Mouse (Mus musculus): Measurements from ENCODE around the gene Mmp24. TPM values are rescaled to one million over a fixed set of nuclear protein-coding genes. Genes with fewer than 3 reads are reported as not detected.
"Not testable (repeated sequence)": the region's sequence is repeated elsewhere in the genome, so short reads cannot be mapped to it uniquely, and the experiment has no call there.

Mmp24 gene
- polyA plus RNA-seq, 1 experiment from 2014 or later = 16.2 TPM

DNA sequence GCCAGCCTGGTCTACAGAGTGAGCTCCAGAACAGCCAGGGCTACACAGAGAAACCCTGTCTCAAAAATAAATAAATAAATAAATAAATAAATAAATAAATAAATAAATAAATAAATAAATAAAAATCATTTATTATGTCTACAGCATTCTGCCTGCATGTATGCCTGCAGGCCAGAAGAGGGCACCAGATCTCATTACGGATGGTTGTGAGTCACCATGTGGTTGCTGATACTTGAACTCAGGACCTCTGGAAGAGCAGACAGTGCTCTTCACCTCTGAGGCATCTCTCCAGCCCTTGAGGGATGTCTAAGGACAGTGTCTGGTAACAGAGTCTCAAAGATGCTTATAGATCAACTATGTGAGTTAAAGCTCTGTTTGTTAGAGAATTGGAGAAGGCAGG lies 56.9 kb downstream of the Mmp24 start:
- H3K27ac ChIP-seq (replicated peaks); ATAC-seq (ENCODE audit: low FRiP score); H3K4me3 ChIP-seq (replicated peaks); H3K4me2 ChIP-seq; H3K9ac ChIP-seq (replicated peaks); H3K27me3 ChIP-seq (replicated peaks); H3K9me3 ChIP-seq (replicated peaks); H3K36me3 ChIP-seq: not testable (repeated sequence)
- peaks cover 12% of the 10 kb centered on the region for H3K4me1 ChIP-seq
- 67% methylated on average over 1 of the region's 1 CpGs for WGBS

DNA sequence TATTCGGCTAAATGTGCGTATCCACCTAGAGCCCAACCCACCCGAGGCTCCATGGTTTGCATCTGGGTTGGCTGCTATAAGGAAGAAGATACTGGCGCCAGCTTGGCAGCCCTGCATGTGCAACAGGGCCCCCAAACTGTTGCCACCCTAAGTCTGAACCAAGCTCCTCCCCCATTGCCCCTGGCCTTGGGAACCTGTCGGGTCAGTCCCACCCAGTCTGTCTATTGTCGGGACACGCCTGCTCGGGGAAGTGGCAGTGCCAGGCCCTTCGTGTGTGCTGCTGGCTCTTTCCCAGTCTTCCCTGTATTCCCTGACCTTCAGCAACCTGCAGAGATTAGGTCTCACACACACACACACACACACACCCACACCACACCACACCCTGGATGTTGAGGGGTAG lies 59.6 kb downstream of the Mmp24 start, which contains the start of gene Fam83c:
Gene Fam83c, minus strand, starts transcription at position 123 of the 400 bp plus-strand sequence.
- ATAC-seq (ENCODE audit: low FRiP score) = no peak
- WGBS = 63% methylated on average over 9 of the region's 9 CpGs

DNA sequence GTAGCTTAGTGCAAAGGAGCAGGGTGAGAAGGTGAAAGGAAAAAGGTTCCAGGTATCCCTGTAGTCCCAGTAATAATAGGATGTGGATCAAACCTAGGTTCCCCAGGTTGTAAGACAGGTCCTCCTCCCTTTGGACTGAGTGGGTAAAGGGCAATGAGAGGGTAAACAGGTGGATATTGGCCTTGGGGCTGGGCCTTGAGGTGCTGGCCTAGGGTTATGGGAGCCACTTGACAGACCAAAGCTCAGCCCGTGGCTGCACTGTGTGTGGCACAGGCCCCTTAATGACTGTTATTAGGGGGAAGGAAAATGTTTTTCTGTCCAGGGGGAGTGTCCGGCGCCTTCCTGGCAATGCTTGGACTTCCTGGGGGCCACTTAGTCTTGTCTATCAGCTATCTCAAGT lies 62.8 kb downstream of the Mmp24 start:
- no peak overlapping the region for H3K27ac ChIP-seq (replicated peaks)
- no peak overlapping the region for H3K4me3 ChIP-seq (replicated peaks)
- no peaks in the 10 kb centered on the region for H3K9me3 ChIP-seq (replicated peaks)
- H3K9ac ChIP-seq (replicated peaks) = no peak overlapping the region
- H3K36me3 ChIP-seq = no peaks in the 10 kb centered on the region
- no peaks in the 10 kb centered on the region for H3K4me1 ChIP-seq
- no peaks in the 10 kb centered on the region for H3K27me3 ChIP-seq (replicated peaks)
- H3K4me2 ChIP-seq = no peak overlapping the region
- 59% methylated on average over 3 of the region's 3 CpGs for WGBS
- no peak for ATAC-seq (ENCODE audit: low FRiP score)

More for the DNA sequence above, 59.6 kb downstream of the Mmp24 start, which contains the start of gene Fam83c:
- H3K9ac ChIP-seq (replicated peaks) = no peak within 1 kb of the TSS
- H3K4me3 ChIP-seq (replicated peaks) = no peak within 1 kb of the TSS
- H3K4me1 ChIP-seq = no peaks in the 10 kb centered on the region
- no peaks in the 10 kb centered on the region for H3K9me3 ChIP-seq (replicated peaks)
- H3K27ac ChIP-seq (replicated peaks) = no peak within 1 kb of the TSS
- no peaks in the 10 kb centered on the region for H3K27me3 ChIP-seq (replicated peaks)
- no peaks in the 10 kb centered on the region for H3K36me3 ChIP-seq
- H3K4me2 ChIP-seq = no peak within 1 kb of the TSS

DNA sequence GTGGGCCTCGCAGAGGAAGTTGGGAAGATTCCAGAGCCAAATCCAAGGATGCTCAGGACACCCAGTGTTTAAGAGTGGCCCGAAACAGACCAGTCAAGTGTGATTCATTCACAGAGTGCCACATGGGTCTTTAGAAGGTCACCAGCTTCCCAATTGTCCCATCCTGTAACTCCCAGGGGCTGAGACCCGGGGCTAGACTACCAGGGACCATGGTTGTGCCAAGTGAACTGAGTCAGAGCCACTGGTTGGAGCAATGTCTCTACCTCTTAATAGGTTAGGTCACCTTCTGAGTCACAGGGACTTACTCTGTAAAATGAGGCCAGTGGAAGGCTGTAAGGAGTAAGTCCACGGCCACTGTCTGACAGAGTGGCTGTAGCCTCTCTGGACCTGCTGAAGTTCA lies 63.8 kb downstream of the Mmp24 start:
- H3K4me2 ChIP-seq = no peak overlapping the region
- H3K36me3 ChIP-seq = no peaks in the 10 kb centered on the region
- H3K27me3 ChIP-seq (replicated peaks) = no peaks in the 10 kb centered on the region
- no peak overlapping the region for H3K4me3 ChIP-seq (replicated peaks)
- H3K9ac ChIP-seq (replicated peaks) = no peak overlapping the region
- no peaks in the 10 kb centered on the region for H3K4me1 ChIP-seq
- no peaks in the 10 kb centered on the region for H3K9me3 ChIP-seq (replicated peaks)
- ATAC-seq (ENCODE audit: low FRiP score) = no peak
- WGBS = 86% methylated on average over 4 of the region's 4 CpGs
- no peak overlapping the region for H3K27ac ChIP-seq (replicated peaks)

DNA sequence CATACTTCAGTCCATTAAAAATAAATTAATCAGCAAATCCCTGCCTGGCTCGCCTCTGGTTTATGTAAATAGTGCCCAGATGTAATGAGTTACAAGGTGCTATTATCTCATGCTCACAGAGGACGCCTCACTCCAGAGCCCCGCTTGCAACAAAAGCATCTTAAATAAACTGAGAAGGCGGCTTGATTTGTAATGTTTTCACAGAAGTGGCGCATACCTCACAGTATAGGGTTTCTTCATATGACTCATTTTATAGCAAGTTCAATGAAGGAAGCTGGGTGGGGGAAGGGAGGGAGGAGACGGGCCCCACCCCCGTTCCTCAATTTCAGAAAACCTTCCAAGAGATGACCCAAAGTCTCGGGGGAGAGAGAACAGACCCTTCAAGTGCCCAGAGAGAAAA lies 71.8 kb downstream of the Mmp24 start:
- Histone ChIP-seq H3K4me1 (no peaks in the 10 kb centered on the region), H3K27ac (replicated peaks) (no peak overlapping the region), H3K27me3 (replicated peaks) (no peaks in the 10 kb centered on the region), H3K4me3 (replicated peaks) (no peak overlapping the region), H3K36me3 (peaks cover 34% of the 10 kb centered on the region), H3K9ac (replicated peaks) (no peak overlapping the region), H3K4me2 (no peak overlapping the region), H3K9me3 (replicated peaks) (no peaks in the 10 kb centered on the region)
- 78% methylated on average over 8 of the region's 8 CpGs for WGBS
- ATAC-seq (ENCODE audit: low FRiP score) = no peak

DNA sequence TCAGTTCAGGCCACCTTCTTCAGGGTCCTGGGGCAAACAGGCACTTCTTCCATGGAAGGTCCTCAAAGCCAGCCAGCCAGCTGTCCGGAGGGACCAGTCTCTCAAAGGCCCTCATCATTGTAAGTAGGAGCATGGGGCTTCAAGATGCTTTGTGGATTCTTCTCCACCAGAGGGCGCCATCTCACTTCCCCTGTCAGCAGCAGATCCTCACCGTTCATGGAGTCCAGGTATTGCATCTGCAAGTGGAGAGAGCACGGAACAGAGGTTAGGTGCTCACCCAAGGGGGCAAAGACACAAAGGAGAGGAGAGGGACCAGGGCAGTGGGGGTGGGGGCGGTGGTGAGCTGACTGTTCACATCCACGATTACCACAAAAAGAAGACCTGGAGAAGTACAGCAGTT lies 73.1 kb downstream of the Mmp24 start:
- ATAC-seq (ENCODE audit: low FRiP score) = peak; percentile 24

DNA sequence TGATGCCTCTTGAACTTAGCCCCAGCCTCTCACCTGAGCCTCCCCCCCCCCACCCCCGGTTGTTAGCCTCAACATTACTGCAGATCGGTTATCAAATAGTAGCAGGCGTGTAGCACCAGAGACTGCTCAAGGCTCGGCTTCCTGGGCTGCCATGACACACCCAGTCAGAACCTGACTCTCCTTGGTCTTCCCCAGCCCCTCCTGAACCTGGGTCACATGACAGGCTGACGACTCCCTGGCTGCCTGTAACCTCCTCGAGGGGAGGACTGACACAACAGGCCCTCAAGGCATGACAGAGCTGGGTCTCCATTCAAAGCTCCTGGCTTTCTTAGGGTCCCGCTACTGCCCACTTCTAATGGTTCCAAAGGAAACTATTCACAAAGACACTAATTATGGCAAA lies 74.3 kb downstream of the Mmp24 start:
- Histone ChIP-seq H3K9me3 (replicated peaks) (no peaks in the 10 kb centered on the region), H3K4me2 (no peak overlapping the region), H3K9ac (replicated peaks) (no peak overlapping the region), H3K27me3 (replicated peaks) (no peaks in the 10 kb centered on the region), H3K27ac (replicated peaks) (no peak overlapping the region), H3K4me1 (0 out of 2 replicates have a peak, but pooled peaks cover 2% of the 10 kb centered on the region), H3K4me3 (replicated peaks) (no peak overlapping the region), H3K36me3 (peaks cover 42% of the 10 kb centered on the region)
- no peak for ATAC-seq (ENCODE audit: low FRiP score)
- WGBS = 72% methylated on average over 7 of the region's 7 CpGs

More for the DNA sequence above, 73.1 kb downstream of the Mmp24 start:
- no peak overlapping the region for H3K4me3 ChIP-seq (replicated peaks)
- H3K27me3 ChIP-seq (replicated peaks) = no peaks in the 10 kb centered on the region
- no peak overlapping the region for H3K9ac ChIP-seq (replicated peaks)
- peaks cover 39% of the 10 kb centered on the region for H3K36me3 ChIP-seq
- no peak overlapping the region for H3K27ac ChIP-seq (replicated peaks)
- no peaks in the 10 kb centered on the region for H3K9me3 ChIP-seq (replicated peaks)
- H3K4me2 ChIP-seq = no peak overlapping the region
- WGBS = 27% methylated on average over 6 of the region's 6 CpGs
- no peaks in the 10 kb centered on the region for H3K4me1 ChIP-seq

DNA sequence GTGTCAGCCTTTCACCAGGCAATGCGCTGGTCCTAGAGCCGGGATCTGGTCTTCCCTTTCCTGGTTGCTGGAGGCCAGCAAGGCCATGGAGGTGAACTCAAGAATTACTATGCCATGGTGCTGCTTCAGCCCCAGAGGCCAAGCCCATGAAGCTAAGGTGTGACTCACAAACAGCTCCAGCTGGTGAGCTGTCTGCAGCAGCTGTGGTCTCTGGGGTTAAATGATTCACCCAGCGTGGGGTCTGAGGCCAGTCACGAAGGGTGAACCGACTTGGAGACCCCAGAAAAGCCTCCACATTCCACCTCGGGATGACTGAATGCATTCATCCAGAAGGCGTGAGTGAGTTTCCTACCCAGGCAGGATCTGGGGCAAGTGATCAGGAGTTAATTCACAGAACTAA lies 75.0 kb downstream of the Mmp24 start:
- H3K9me3 ChIP-seq (replicated peaks) = no peaks in the 10 kb centered on the region
- 0 out of 2 replicates have a peak, but pooled peaks cover 2% of the 10 kb centered on the region for H3K4me1 ChIP-seq
- no peak overlapping the region for H3K4me2 ChIP-seq
- H3K27me3 ChIP-seq (replicated peaks) = no peaks in the 10 kb centered on the region
- no peak overlapping the region for H3K9ac ChIP-seq (replicated peaks)
- H3K36me3 ChIP-seq = peaks cover 42% of the 10 kb centered on the region
- no peak for ATAC-seq (ENCODE audit: low FRiP score)
- no peak overlapping the region for H3K27ac ChIP-seq (replicated peaks)
- WGBS = 81% methylated on average over 7 of the region's 7 CpGs
- H3K4me3 ChIP-seq (replicated peaks) = no peak overlapping the region

DNA sequence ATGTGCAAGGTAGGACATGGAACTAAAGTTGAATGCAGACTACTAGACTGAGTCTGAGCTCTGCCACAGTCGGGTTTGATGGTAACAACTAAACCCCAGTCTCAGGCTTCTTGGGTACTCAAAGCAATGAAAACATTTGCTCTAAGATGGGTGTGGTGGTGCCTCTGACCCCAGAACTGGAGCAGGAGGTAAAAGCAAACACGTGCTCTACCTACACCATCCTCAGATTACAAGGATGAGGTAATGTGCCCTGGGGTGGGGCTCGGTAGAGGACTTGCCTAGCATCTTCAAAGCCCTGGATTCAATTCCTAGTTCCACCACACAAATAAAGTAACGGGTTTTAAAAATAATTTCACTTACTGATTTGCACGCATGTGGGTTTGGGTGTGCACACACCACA lies 77.4 kb downstream of the Mmp24 start:
- Histone ChIP-seq H3K9ac (replicated peaks) (no peak overlapping the region), H3K9me3 (replicated peaks) (no peaks in the 10 kb centered on the region), H3K4me1 (0 out of 2 replicates have a peak, but pooled peaks cover 2% of the 10 kb centered on the region), H3K4me3 (replicated peaks) (no peak overlapping the region), H3K36me3 (peaks cover 37% of the 10 kb centered on the region), H3K27ac (replicated peaks) (no peak overlapping the region), H3K27me3 (replicated peaks) (no peaks in the 10 kb centered on the region), H3K4me2 (no peak overlapping the region)
- WGBS = 93% methylated on average over 5 of the region's 5 CpGs
- no peak for ATAC-seq (ENCODE audit: low FRiP score)

DNA sequence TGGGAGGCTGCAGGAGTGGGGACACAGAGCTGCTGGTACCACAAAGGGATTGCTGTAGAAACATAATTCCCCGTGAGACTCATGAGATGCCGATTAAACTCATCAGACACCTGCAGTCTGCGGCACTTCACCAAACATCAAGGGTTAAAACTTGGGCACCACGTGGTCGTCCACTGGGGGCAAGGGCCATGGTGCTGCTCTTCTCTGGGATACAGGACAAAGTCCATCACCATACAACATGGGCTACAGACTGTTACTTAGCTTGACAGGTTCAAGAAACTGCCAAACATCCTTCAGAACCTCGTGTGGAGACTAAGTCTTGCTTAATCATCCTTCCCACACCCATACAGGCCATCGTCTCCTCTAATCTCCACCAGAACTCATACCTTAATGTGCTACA lies 85.0 kb downstream of the Mmp24 start:
- Histone ChIP-seq H3K27me3 (replicated peaks) (no peaks in the 10 kb centered on the region), H3K9me3 (replicated peaks) (no peaks in the 10 kb centered on the region), H3K4me2 (no peak overlapping the region), H3K27ac (replicated peaks) (no peak overlapping the region), H3K36me3 (peaks cover 11% of the 10 kb centered on the region), H3K4me1 (peaks cover 23% of the 10 kb centered on the region), H3K4me3 (replicated peaks) (no peak overlapping the region), H3K9ac (replicated peaks) (no peak overlapping the region)
- 81% methylated on average over 7 of the region's 7 CpGs for WGBS
- ATAC-seq (ENCODE audit: low FRiP score) = no peak

DNA sequence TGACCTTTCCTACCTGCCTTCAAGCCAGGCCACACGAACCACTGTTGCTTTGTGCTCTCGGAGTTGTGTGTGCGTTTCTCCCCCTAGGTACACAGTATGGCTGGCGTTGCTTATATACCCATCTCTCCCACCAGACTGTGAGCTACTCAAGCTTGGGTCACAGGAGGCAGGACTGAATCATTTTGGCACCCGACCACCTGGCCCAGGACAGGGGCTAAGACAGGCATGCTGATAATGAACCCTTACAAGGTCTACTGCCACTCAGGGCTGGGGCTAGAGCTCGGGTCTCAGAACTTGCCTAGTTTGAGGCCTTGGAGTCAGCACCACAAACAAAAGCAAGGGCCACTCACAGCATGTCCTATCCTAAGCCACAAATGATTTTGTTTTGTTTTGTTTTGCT lies 86.4 kb downstream of the Mmp24 start:
- 92% methylated on average over 6 of the region's 6 CpGs for WGBS

DNA sequence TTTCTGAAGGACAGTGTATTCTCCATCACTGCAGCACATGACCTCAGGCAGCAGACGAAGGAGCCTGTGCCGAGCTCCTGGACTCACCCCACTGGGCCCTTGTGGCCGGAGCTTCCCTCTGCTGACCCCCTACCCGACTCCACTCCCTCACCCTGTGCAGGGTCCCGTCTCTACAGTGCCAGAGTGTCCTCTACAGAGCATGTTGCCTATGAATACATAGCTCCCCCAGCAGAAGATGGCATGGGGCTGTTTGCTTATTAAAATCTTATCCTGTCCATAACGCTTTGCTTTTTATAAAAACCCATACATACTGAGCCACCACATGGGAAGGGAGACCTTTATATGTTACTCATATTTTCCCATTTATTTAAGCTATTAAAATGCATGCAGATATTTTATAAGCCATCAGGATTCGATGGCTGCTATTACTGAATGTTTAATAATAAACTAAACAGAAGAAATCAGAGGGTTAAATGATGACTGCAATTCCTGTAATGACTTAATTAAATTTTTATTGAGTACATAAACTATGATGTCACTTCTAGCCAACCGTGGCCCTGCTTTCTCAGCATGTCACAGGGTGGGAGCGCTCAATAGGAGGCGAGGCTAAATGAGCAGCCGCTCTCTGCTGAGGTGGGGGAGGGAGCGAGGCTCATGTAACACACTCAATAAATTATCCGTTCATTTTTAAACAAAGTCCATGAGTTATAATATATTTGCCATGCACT lies 87.6 kb downstream of the Mmp24 start:
- H3K9ac ChIP-seq (replicated peaks) = no peak overlapping the region

More for the DNA sequence above, 86.4 kb downstream of the Mmp24 start:
- H3K9ac ChIP-seq (replicated peaks) = no peak overlapping the region
- H3K4me1 ChIP-seq = peaks cover 23% of the 10 kb centered on the region
- no peaks in the 10 kb centered on the region for H3K27me3 ChIP-seq (replicated peaks)
- ATAC-seq (ENCODE audit: low FRiP score) = no peak
- H3K4me3 ChIP-seq (replicated peaks) = no peak overlapping the region
- H3K36me3 ChIP-seq = peaks cover 6% of the 10 kb centered on the region
- H3K4me2 ChIP-seq = no peak overlapping the region
- no peaks in the 10 kb centered on the region for H3K9me3 ChIP-seq (replicated peaks)
- no peak overlapping the region for H3K27ac ChIP-seq (replicated peaks)

More for the DNA sequence above, 87.6 kb downstream of the Mmp24 start:
- WGBS = 28% methylated on average over 13 of the region's 13 CpGs
- peaks cover 23% of the 10 kb centered on the region for H3K4me1 ChIP-seq
- H3K4me3 ChIP-seq (replicated peaks) = no peak overlapping the region
- peaks cover under 1% of the 10 kb centered on the region; the same call in 1 of the 2 replicates for H3K36me3 ChIP-seq
- H3K9me3 ChIP-seq (replicated peaks) = no peaks in the 10 kb centered on the region
- H3K4me2 ChIP-seq = peak overlapping the region; percentile 39
- no peaks in the 10 kb centered on the region for H3K27me3 ChIP-seq (replicated peaks)
- peak overlapping the region; percentile 74 for H3K27ac ChIP-seq (replicated peaks)
- peak; percentile 97 for ATAC-seq (ENCODE audit: low FRiP score)

All from neural tube, embryonic 15.5 days (tissue).